Mouse (Mus musculus) forebrain, embryonic 14.5 days (tissue): Measurements from ENCODE around the gene Tagap. TPM values are rescaled to one million over a fixed set of nuclear protein-coding genes. Genes with fewer than 3 reads are reported as not detected.
A peak's percentile ranks its signal among the peaks of the same experiment; 100 is the strongest.
"Not testable (repeated sequence)": the region's sequence is repeated elsewhere in the genome, so short reads cannot be mapped to it uniquely, and the experiment has no call there.

Experiments used
- ATAC-seq: fragments of 200-750 bp; cut with Nextera tagmentation; 2 replicates; pipeline ENCODE4 v1.8.0; 2017; ENCODE audit warnings: mild to moderate bottlenecking, moderate library complexity
- DNase-seq: peaks from one replicate; pipeline ENCODE4 v3.0.0-alpha.2; 2015; ENCODE audit warnings: low spot score
- H3K27ac ChIP-seq: fragments of 300-500 bp; sonication (generic); 2 replicates; pipeline ENCODE4 v1.5.1; 2014; ENCODE audit warnings: low read depth, mild to moderate bottlenecking, control low read depth, low read length, moderate library complexity
- H3K27me3 ChIP-seq: fragments of 300-500 bp; sonication (generic); replicated peaks from 2 replicates; pipeline ENCODE4 v1.6.1; 2014; ENCODE audit warnings: low read length, control low read depth, mixed read lengths; ENCODE audit not compliant: control insufficient read depth, insufficient read depth
- H3K36me3 ChIP-seq: fragments of 300-500 bp; sonication (generic); 2 replicates; pipeline ENCODE4 v1.6.1; 2014; ENCODE audit warnings: low read length, control low read depth; ENCODE audit not compliant: control insufficient read depth, insufficient read depth
- H3K4me1 ChIP-seq: fragments of 300-500 bp; sonication (generic); 2 replicates; pipeline ENCODE4 v1.6.1; 2014; ENCODE audit warnings: antibody characterized with exemption, low read length, control low read depth; ENCODE audit not compliant: control insufficient read depth, insufficient read depth
- H3K4me2 ChIP-seq: fragments of 300-500 bp; sonication (generic); 2 replicates; pipeline ENCODE4 v1.6.1; 2014; ENCODE audit warnings: mild to moderate bottlenecking, control low read depth, low read length
- H3K4me3 ChIP-seq: fragments of 300-500 bp; sonication (generic); 2 replicates; pipeline ENCODE4 v1.5.1; 2014; ENCODE audit warnings: low read depth, low read length, control low read depth
- H3K9ac ChIP-seq: fragments of 300-500 bp; sonication (generic); 2 replicates; pipeline ENCODE4 v1.6.1; 2014; ENCODE audit warnings: mild to moderate bottlenecking, low read length, control low read depth, moderate library complexity
- H3K9me3 ChIP-seq: fragments of 300-500 bp; sonication (generic); replicated peaks from 2 replicates; pipeline ENCODE4 v1.6.1; 2016; ENCODE audit warnings: low read length, control low read depth, mixed read lengths; ENCODE audit not compliant: control insufficient read depth
- WGBS: fragments of 180-500 bp; shearing (Covaris S2); extraction: QIAGEN DNeasy Blood & Tissue Kit; methylation state at CpG from one replicate; pipeline ENCODE4 v1.1.7; 2014; 5-methylcytosine and 5-hydroxymethylcytosine counted together
- polyA plus RNA-seq: library from polyadenylated mRNA; unstranded; fragments of >200 nt; fragmentation: Nextera tagmentation; extraction: Ambion mirVana; gene quantifications from 2 replicates; pipeline ENCODE4 v1.2.1, GENCODE M21; 2014

The Tagap gene
- polyA plus RNA-seq, 1 experiment from 2014 or later = 0.22 TPM

DNA sequence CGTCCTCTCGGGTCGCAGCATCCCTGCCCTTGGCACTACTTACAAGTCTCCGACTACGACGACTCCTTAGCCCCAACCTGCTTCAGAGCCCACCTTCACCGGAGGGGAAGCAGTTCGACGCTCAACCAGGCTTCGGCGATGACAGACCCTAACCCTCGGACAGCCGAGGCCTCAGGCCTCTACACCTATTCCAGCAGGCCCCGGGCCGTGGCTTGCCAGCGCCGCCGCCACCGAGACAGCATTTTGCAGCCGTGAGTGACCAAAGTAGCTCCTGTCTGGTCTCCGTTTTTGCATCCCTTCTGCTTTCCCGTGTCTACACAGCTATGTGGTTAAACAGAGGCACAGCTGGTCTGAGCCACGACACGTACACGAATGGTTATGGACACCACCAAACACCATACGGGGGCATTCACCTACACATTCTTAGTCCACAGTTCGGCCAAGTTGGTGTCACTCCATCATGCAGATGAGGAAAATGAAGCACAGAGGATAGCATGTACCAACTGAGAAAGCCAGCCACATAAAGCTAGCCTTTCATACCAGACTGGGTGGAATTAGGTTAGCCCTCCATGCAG lies 20.3 kb downstream of the Tagap start:
- peak overlapping the region; percentile 55 for H3K4me2 ChIP-seq
- DNase-seq, H3K9me3 ChIP-seq, H3K4me1 ChIP-seq, ATAC-seq, H3K36me3 ChIP-seq, H3K27me3 ChIP-seq: not testable (repeated sequence)
- H3K27ac ChIP-seq = 0 out of 2 replicates have a peak overlapping the region, but pooled peaks have one; percentile 78
- peak overlapping the region; percentile 48 for H3K4me3 ChIP-seq
- WGBS = 1% methylated on average over 15 of the region's 27 CpGs
- peak overlapping the region; percentile 65 for H3K9ac ChIP-seq

DNA sequence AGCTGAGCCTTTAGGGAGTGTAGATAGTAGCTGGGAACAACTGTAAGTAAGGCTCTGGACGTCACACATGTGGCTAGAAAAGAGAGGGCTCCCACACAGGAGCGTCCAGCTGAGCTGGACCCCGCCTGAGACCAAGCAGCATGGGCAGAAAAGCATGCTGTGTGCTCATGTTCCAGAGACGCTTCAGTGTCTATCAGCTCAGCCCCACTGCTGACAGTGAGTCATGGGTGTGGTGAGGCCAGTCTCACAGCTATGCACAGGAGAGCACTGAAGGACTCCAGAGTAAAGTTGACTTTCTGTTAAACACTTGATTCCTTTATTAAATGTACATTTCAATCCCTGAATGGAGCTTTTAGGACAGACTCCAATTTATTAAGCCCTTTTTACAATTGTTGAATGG lies 25.5 kb downstream of the Tagap start:
- no CpG with 5 or more reads among the region's 4 CpGs for WGBS
- H3K27ac ChIP-seq, DNase-seq, H3K4me2 ChIP-seq, H3K4me1 ChIP-seq, H3K27me3 ChIP-seq, H3K9me3 ChIP-seq, H3K4me3 ChIP-seq, H3K36me3 ChIP-seq, ATAC-seq, H3K9ac ChIP-seq: not testable (repeated sequence)

DNA sequence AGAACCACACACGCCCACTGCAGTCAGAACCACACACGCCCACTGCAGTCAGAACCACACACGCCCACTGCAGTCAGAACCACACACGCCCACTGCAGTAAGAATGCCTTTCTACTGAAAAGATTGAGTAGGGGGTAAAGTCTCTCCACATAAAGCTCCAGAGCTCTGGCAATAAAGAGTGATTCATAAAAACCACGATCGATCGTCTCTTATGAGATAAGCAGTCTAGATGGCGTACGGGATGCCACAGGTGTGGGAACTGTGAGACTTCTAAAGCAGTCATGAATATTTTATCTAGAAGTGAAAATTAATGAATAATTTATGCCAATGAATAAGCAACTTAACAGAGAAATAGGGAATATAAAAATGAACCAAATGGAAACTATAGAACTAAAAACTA lies 31.4 kb downstream of the Tagap start:
- not testable (repeated sequence) for H3K4me1 ChIP-seq, H3K27me3 ChIP-seq, H3K9me3 ChIP-seq, H3K9ac ChIP-seq, ATAC-seq, DNase-seq, H3K4me2 ChIP-seq, H3K27ac ChIP-seq, H3K4me3 ChIP-seq, H3K36me3 ChIP-seq
- 95% methylated on average over 7 of the region's 9 CpGs for WGBS

DNA sequence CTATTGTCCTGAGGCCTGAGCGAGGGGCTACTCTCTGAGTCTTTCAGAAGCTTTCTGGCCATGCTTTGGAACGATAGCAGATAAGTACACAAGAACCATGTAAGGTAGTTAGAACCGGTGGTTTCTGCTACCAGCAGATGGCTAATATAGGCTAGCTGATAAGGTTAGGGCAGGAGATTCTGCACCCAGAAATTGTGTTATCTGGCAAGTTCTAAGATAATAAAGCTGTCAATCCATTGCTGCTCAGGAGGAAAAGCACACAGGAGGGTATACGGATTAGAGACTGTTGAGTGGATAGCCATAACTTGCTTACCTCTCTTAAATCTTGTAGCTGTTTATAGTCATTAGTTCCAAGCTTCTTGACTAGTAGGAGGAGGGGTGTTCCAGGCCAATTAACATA lies 37.5 kb downstream of the Tagap start:
- ATAC-seq, H3K9me3 ChIP-seq: not testable (repeated sequence)
- 93% methylated on average over 4 of the region's 4 CpGs for WGBS

DNA sequence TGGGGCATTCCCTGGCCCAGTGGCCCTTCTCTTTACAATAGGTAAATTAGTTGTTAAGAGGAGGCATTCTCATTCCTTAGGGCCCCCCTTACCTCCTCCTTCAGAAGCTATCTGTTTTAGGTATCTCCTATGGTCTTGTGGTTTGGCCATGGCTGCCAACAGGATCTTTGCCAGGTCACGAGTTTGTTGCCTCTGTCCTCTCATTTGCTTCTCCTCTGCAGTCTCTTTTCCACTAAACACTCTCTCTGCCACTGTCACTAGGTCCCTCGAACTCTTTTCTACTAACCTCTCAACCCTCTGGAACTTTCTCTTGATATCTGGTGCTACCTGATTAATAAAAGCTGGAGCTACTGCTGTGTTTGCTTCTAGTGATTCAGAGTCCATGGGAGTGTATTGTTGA lies 38.6 kb downstream of the Tagap start:
- H3K4me2 ChIP-seq, H3K9ac ChIP-seq, H3K9me3 ChIP-seq, ATAC-seq, H3K27me3 ChIP-seq, H3K4me1 ChIP-seq, DNase-seq, H3K27ac ChIP-seq, H3K36me3 ChIP-seq, H3K4me3 ChIP-seq: not testable (repeated sequence)
- WGBS = 80% methylated on average over 2 of the region's 2 CpGs

More for the DNA sequence above, 37.5 kb downstream of the Tagap start:
- not testable (repeated sequence) for H3K4me3 ChIP-seq, H3K4me1 ChIP-seq, H3K27me3 ChIP-seq, H3K36me3 ChIP-seq, H3K4me2 ChIP-seq, H3K27ac ChIP-seq, H3K9ac ChIP-seq, DNase-seq

DNA sequence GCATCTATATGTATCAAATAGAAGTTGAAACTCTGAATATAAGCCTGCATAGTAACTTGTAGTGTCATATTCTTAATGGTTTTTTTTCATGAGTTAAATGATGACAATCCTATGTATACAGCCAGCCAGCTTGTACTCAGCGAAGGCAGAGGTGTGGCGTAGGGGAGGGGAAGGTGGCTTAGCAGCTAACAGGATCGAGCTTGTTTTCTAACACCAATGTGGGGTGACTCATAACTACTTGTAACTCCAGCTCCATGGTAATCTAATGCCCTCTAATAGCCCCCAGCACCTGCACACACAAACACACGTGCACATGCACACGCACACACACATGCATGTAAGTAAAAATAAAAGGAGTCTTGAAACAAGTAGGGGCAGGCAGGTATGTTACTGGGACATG lies 42.7 kb downstream of the Tagap start:
- not testable (repeated sequence) for H3K27me3 ChIP-seq, H3K4me1 ChIP-seq, H3K9ac ChIP-seq, H3K9me3 ChIP-seq, ATAC-seq, DNase-seq, H3K4me2 ChIP-seq, H3K4me3 ChIP-seq, H3K36me3 ChIP-seq, H3K27ac ChIP-seq
- 90% methylated on average over 1 of the region's 5 CpGs for WGBS

DNA sequence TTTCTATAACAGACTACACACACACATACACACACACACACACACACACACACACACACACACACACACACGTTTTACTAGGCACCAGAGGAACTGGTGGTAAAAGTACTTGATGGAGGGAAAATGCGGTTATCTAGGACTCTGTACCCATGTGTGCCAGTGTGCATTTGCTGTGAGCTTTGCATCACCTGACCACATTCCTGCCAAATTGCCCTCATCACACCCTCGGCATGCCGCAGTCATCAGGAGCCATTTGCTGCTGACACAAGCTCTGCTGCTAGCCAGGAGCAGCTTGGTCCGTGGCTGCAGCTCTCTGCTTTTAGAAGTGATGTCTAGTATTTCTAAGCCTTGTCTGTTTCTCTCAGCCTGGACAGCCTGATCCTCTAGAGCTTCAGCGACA lies 44.0 kb downstream of the Tagap start:
- H3K4me1 ChIP-seq, H3K4me2 ChIP-seq, H3K27me3 ChIP-seq, H3K27ac ChIP-seq, DNase-seq, H3K36me3 ChIP-seq, H3K9me3 ChIP-seq, ATAC-seq, H3K4me3 ChIP-seq, H3K9ac ChIP-seq: not testable (repeated sequence)
- 78% methylated on average over 1 of the region's 6 CpGs for WGBS

DNA sequence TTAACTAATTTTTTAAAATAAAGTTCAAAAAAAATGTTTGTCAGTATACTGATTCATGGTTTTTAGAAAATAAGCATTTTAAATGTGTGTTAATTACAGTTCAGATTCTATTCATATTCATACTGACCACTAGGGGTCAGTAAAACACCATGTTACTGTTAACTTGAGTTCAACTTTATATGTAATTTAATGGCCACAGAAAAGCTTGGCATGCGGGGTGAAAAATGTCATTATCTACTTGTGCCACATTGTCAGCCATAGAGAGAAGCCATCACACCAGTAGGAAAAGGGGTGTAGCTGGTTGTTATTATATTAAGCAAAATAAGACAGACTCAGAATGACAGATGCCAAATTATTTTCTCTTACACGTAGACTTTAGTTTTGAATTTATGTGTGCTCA lies 57.7 kb downstream of the Tagap start:
- WGBS = 76% methylated on average over 1 of the region's 2 CpGs
- H3K36me3 ChIP-seq, H3K4me3 ChIP-seq, H3K27ac ChIP-seq, DNase-seq, H3K4me1 ChIP-seq, H3K9me3 ChIP-seq, H3K27me3 ChIP-seq, H3K9ac ChIP-seq, H3K4me2 ChIP-seq: not testable (repeated sequence)
- ATAC-seq = 0 out of 2 replicates have a peak, but pooled peaks have one; percentile 7
